Mouse (Mus musculus) regulatory T cell (primary cell): ENCODE data around the gene Scgb1b17.
"Not testable (repeated sequence)": the region's sequence is repeated elsewhere in the genome, so short reads cannot be mapped to it uniquely, and the experiment has no call there.

Experiments used
- in situ Hi-C: fragments of 300-600 bp; cut with MboI, MseI; formaldehyde crosslinking; loops from one replicate; pipeline ENCODE4 v1.15.1; 2025; ENCODE audit warnings: high pct_unique_total_duplicates

Gene Scgb1b17

GRCm38 (mm10) chr7:33063149-33063548 lies at the start of gene Scgb1b17:
Gene Scgb1b17 (plus strand): TSS chr7:33063449.
- in situ Hi-C loops, result loop anchor here (10.0 kb wide), 1 partner anchor 968 kb away; no protein-coding TSS in a partner anchor

- in situ Hi-C loops, result not testable (repeated sequence)
Observed at GRCm38 (mm10) chr7:33056461-33056860, 6.8 kb upstream of the Scgb1b17 start, which contains the start of gene Scgb2b17. Gene Scgb2b17 (minus strand): TSS chr7:33056561.
